Mouse (Mus musculus): ENCODE data around the gene Apol11b. TPM values are rescaled to one million over a fixed set of nuclear protein-coding genes. Genes with fewer than 3 reads are reported as not detected.

Apol11b gene
- polyA plus RNA-seq, 2 experiments: 3.6 to 6.3 TPM

DNA sequence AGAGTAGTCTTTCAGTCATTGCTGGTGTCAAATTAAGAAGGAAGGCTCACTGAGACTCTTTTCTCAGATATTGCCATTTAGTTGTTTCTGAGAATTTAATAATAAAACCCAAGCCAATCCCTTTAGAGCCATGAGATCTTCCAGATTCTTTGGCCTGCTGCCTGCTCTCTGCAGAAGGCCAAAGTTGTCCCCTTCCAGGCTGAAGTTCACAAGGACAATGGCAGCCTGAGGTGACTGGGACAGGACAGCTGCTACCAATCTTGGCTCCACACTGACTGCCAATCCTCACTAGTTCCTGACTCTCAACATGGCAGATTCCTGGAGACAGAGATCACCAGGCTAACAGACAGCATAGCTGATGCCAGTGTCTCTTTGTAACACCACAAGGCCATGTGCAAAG lies 56.1 kb downstream of the Apol11b start:
- Histone ChIP-seq H3K4me2 (ENCODE audit: low read depth) (no peak overlapping the region), H3K9me3 (ENCODE audit: control insufficient read depth, low read length) (no peaks in the 10 kb centered on the region; the same call in 1 of the 2 replicates)
- TF ChIP-seq EP300 (IDR thresholded peaks at IDR 0.05; ENCODE audit: low read depth): no peak
- no peak for TF ChIP-seq CTCF (IDR thresholded peaks at IDR 0.05; ENCODE audit: low read depth)

More for the DNA sequence above, 56.1 kb downstream of the Apol11b start:
- H3K4me3 ChIP-seq (ENCODE audit: insufficient read depth in 1 of 2, low read depth in 2 of 2, low read length in 2 of 2): no peak overlapping the region
- H3K36me3 ChIP-seq (replicated peaks; ENCODE audit: control insufficient read depth, insufficient read depth, low read depth): no peaks in the 10 kb centered on the region
- ATAC-seq (ENCODE audit: insufficient read depth) (no peak), DNase-seq (ENCODE audit: low read depth in 3 of 3, low spot score in 3 of 3) (no peak)
- no peak overlapping the region for H3K9ac ChIP-seq (replicated peaks)
- no peaks in the 10 kb centered on the region for H3K4me1 ChIP-seq (replicated peaks; ENCODE audit: control insufficient read depth in 2 of 2, insufficient read depth in 2 of 2, low read length in 1 of 2)
- H3K27me3 ChIP-seq (ENCODE audit: control insufficient read depth, insufficient read depth, low read length): no peaks in the 10 kb centered on the region
- no peak overlapping the region for H3K27ac ChIP-seq

Other genes starting within 250 kb of the Apol11b start
- 0.25 and 0.26 TPM in 2 replicates for gene Apol7a, start 244.2 kb downstream of the Apol11b start, polyA plus RNA-seq (2012; rRNA removed)
- gene Apol7a, start 244.2 kb downstream of the Apol11b start, polyA plus RNA-seq (2014; fragmentation: Nextera tagmentation; extraction: Ambion mirVana): 0.56 and 0.69 TPM in 2 replicates
- gene Apol9a, start 232.2 kb downstream of the Apol11b start, polyA plus RNA-seq (2012; rRNA removed): not detected in 2 replicates
- gene Apol9a, start 232.2 kb downstream of the Apol11b start, polyA plus RNA-seq (2014; fragmentation: Nextera tagmentation; extraction: Ambion mirVana): not detected in 2 replicates
- not detected in 2 replicates for gene Apol7b, start 195.8 kb downstream of the Apol11b start, polyA plus RNA-seq (2012; rRNA removed)
- not detected in 2 replicates for gene Apol7b, start 195.8 kb downstream of the Apol11b start, polyA plus RNA-seq (2014; fragmentation: Nextera tagmentation; extraction: Ambion mirVana)
- 0.01 and 0.03 TPM in 2 replicates for gene Apol10a, start 166.2 kb downstream of the Apol11b start, polyA plus RNA-seq (2012; rRNA removed)
- gene Apol10a, start 166.2 kb downstream of the Apol11b start, polyA plus RNA-seq (2014; fragmentation: Nextera tagmentation; extraction: Ambion mirVana): not detected in 2 replicates
- 0.05 and 0.15 TPM in 2 replicates for gene Apol11a, start 135.0 kb downstream of the Apol11b start, polyA plus RNA-seq (2012; rRNA removed)
- gene Apol11a, start 135.0 kb downstream of the Apol11b start, polyA plus RNA-seq (2014; fragmentation: Nextera tagmentation; extraction: Ambion mirVana): 0.08 and 0.19 TPM in 2 replicates
- 0.01 TPM in 1 of 2 replicates, not detected in the other for gene Apol7c, start 110.0 kb downstream of the Apol11b start, polyA plus RNA-seq (2012; rRNA removed)
- gene Apol7c, start 110.0 kb downstream of the Apol11b start, polyA plus RNA-seq (2014; fragmentation: Nextera tagmentation; extraction: Ambion mirVana): not detected in 2 replicates
- gene 1700025B11Rik, start 81.4 kb downstream of the Apol11b start, polyA plus RNA-seq (2012; rRNA removed): not detected in 2 replicates
- not detected in 2 replicates for gene 1700025B11Rik, start 81.4 kb downstream of the Apol11b start, polyA plus RNA-seq (2014; fragmentation: Nextera tagmentation; extraction: Ambion mirVana)
- not detected in 2 replicates for gene Apol10b, start 47.2 kb downstream of the Apol11b start, polyA plus RNA-seq (2012; rRNA removed)
- not detected in 2 replicates for gene Apol10b, start 47.2 kb downstream of the Apol11b start, polyA plus RNA-seq (2014; fragmentation: Nextera tagmentation; extraction: Ambion mirVana)
- gene Gm36245, start 44.0 kb downstream of the Apol11b start, polyA plus RNA-seq (2012; rRNA removed): not detected in 2 replicates
- not detected in 2 replicates for gene Gm36245, start 44.0 kb downstream of the Apol11b start, polyA plus RNA-seq (2014; fragmentation: Nextera tagmentation; extraction: Ambion mirVana)
- 0.02 TPM in 1 of 2 replicates, not detected in the other for gene Apol7e, start 55.6 kb upstream of the Apol11b start, polyA plus RNA-seq (2012; rRNA removed)
- not detected in 2 replicates for gene Apol7e, start 55.6 kb upstream of the Apol11b start, polyA plus RNA-seq (2014; fragmentation: Nextera tagmentation; extraction: Ambion mirVana)
- 0.04 and 0.05 TPM in 2 replicates for gene Apol9b, start 85.8 kb upstream of the Apol11b start, polyA plus RNA-seq (2012; rRNA removed)
- gene Apol9b, start 85.8 kb upstream of the Apol11b start, polyA plus RNA-seq (2014; fragmentation: Nextera tagmentation; extraction: Ambion mirVana): 0.06 TPM in 1 of 2 replicates, not detected in the other
- gene Apol8, start 113.7 kb upstream of the Apol11b start, polyA plus RNA-seq (2012; rRNA removed): 32.6 and 43.9 TPM in 2 replicates
- gene Apol8, start 113.7 kb upstream of the Apol11b start, polyA plus RNA-seq (2014; fragmentation: Nextera tagmentation; extraction: Ambion mirVana): 12.7 and 13.5 TPM in 2 replicates
- gene Myh9, start 198.9 kb upstream of the Apol11b start, polyA plus RNA-seq (2012; rRNA removed): 14.2 and 21.9 TPM in 2 replicates
- 21.3 and 23.1 TPM in 2 replicates for gene Myh9, start 198.9 kb upstream of the Apol11b start, polyA plus RNA-seq (2014; fragmentation: Nextera tagmentation; extraction: Ambion mirVana)